In genomic region chr6:33913964-33914363, GRCm38 (mm10) we compare ENCODE assay signal across 21 mouse cellular contexts.
DNase-seq lines count a peak whose midpoint lies in the region; ATAC-seq and TF ChIP-seq lines count a peak whose summit lies in the region.
"Had no signal": no experiment of that assay in that cellular context is flagged by ENCODE, and none has a peak within 500 bp of the region (broad histone marks: within the 10 kb centered on the region; RNA-seq: fewer than 3 reads in every experiment).

No protein-coding gene starts in this region.

- 89% methylated on average over 4 of the region's 4 CpGs for WGBS in hindbrain, embryonic 12.5 days
- 93% methylated on average over 4 of the region's 4 CpGs for WGBS in hindbrain, embryonic 10.5 days
- 85% methylated on average over 4 of the region's 4 CpGs for WGBS in midbrain, embryonic 13.5 days
- 77% methylated on average over 4 of the region's 4 CpGs for WGBS in midbrain, embryonic 15.5 days
- WGBS in forebrain, postnatal 0 days = 65% methylated on average over 4 of the region's 4 CpGs

- 0 out of 2 replicates have a peak overlapping the region, but pooled peaks have one; percentile 23 for H3K27ac ChIP-seq in hindbrain, embryonic 12.5 days
- no peak overlapping the region for H3K27ac ChIP-seq in hindbrain, embryonic 10.5 days
- peak overlapping the region; percentile 51; the same call in 1 of the 2 replicates for H3K27ac ChIP-seq in midbrain, embryonic 13.5 days
- no peak overlapping the region for H3K27ac ChIP-seq in midbrain, embryonic 15.5 days
- peak overlapping the region; percentile 54; the same call in 1 of the 2 replicates for H3K27ac ChIP-seq in forebrain, postnatal 0 days (ENCODE audit: low read depth, low read length)
- H3K27ac ChIP-seq: embryonic facial prominence, embryonic 12.5 days; heart, embryonic 10.5 days; left cerebral cortex, adult 2 months; liver, embryonic 13.5 days; neural tube, embryonic 12.5 days; stomach, embryonic 15.5 days had no signal

- ATAC-seq in hindbrain, embryonic 12.5 days (ENCODE audit: low FRiP score) = no peak
- ATAC-seq in midbrain, embryonic 13.5 days = no peak
- ATAC-seq in midbrain, embryonic 15.5 days (replicated peaks) = no peak
- peak; percentile 51 for ATAC-seq in forebrain, postnatal 0 days

- H3K36me3 ChIP-seq in hindbrain, embryonic 12.5 days = no peaks in the 10 kb centered on the region
- no peaks in the 10 kb centered on the region for H3K36me3 ChIP-seq in hindbrain, embryonic 10.5 days
- H3K36me3 ChIP-seq in midbrain, embryonic 13.5 days = no peaks in the 10 kb centered on the region
- H3K36me3 ChIP-seq in midbrain, embryonic 15.5 days (replicated peaks) = no peaks in the 10 kb centered on the region
- no peaks in the 10 kb centered on the region for H3K36me3 ChIP-seq in forebrain, postnatal 0 days (ENCODE audit: insufficient read depth)
- H3K36me3 ChIP-seq: embryonic facial prominence, embryonic 12.5 days; heart, embryonic 10.5 days; liver, embryonic 13.5 days; neural tube, embryonic 12.5 days; stomach, embryonic 15.5 days had no signal

- no peaks in the 10 kb centered on the region for H3K27me3 ChIP-seq in hindbrain, embryonic 12.5 days
- no peaks in the 10 kb centered on the region for H3K27me3 ChIP-seq in hindbrain, embryonic 10.5 days (ENCODE audit: insufficient read depth, poor library complexity, severe bottlenecking)
- no peaks in the 10 kb centered on the region for H3K27me3 ChIP-seq in midbrain, embryonic 13.5 days
- no peaks in the 10 kb centered on the region for H3K27me3 ChIP-seq in midbrain, embryonic 15.5 days (replicated peaks)
- H3K27me3 ChIP-seq in forebrain, postnatal 0 days (ENCODE audit: insufficient read depth, low read length) = no peaks in the 10 kb centered on the region
- H3K27me3 ChIP-seq: embryonic facial prominence, embryonic 12.5 days; liver, embryonic 13.5 days; neural tube, embryonic 12.5 days; stomach, embryonic 15.5 days had no signal

- H3K9me3 ChIP-seq in hindbrain, embryonic 12.5 days (replicated peaks) = no peaks in the 10 kb centered on the region
- no peaks in the 10 kb centered on the region for H3K9me3 ChIP-seq in hindbrain, embryonic 10.5 days
- H3K9me3 ChIP-seq in midbrain, embryonic 13.5 days = 0 out of 2 replicates have a peak, but pooled peaks cover 5% of the 10 kb centered on the region
- no peaks in the 10 kb centered on the region for H3K9me3 ChIP-seq in midbrain, embryonic 15.5 days
- no peaks in the 10 kb centered on the region for H3K9me3 ChIP-seq in forebrain, postnatal 0 days (ENCODE audit: low read length)
- H3K9me3 ChIP-seq: embryonic facial prominence, embryonic 12.5 days; heart, embryonic 10.5 days; liver, embryonic 13.5 days; neural tube, embryonic 12.5 days; stomach, embryonic 15.5 days had no signal

- TF ChIP-seq CTCF in forebrain, postnatal 0 days (IDR thresholded peaks at IDR 0.05; ENCODE audit: low read depth) = no peak

- no peak for DNase-seq in hindbrain, embryonic 10.5 days (ENCODE audit: low spot score)
- DNase-seq in brain, embryonic 18.5 days (ENCODE audit: low read depth, low spot score) = peak; percentile 28
- DNase-seq in forebrain, postnatal 0 days = peak; percentile 35
- DNase-seq in cerebellum, adult 8-10 months = no peak
- DNase-seq: adrenal gland, adult 2 months; cerebellum, adult 18-20 months; cerebellum, postnatal 25 days; heart, postnatal 10 days; kidney, adult 11 months; kidney, postnatal 4 days; liver, embryonic 13.5 days; lung, adult 2 months; thymus, postnatal 25 days had no signal

- no peak overlapping the region for H3K4me3 ChIP-seq in hindbrain, embryonic 12.5 days
- no peak overlapping the region for H3K4me3 ChIP-seq in hindbrain, embryonic 10.5 days
- no peak overlapping the region for H3K4me3 ChIP-seq in midbrain, embryonic 13.5 days (replicated peaks)
- H3K4me3 ChIP-seq in midbrain, embryonic 15.5 days = no peak overlapping the region
- no peak overlapping the region for H3K4me3 ChIP-seq in forebrain, postnatal 0 days (ENCODE audit: low read depth, low read length)
- H3K4me3 ChIP-seq: embryonic facial prominence, embryonic 12.5 days; heart, embryonic 10.5 days; left cerebral cortex, adult 2 months; liver, embryonic 13.5 days; neural tube, embryonic 12.5 days; stomach, embryonic 15.5 days had no signal

- H3K4me2 ChIP-seq in hindbrain, embryonic 12.5 days (replicated peaks) = no peak overlapping the region
- no peak overlapping the region for H3K4me2 ChIP-seq in midbrain, embryonic 13.5 days (replicated peaks)
- H3K4me2 ChIP-seq in midbrain, embryonic 15.5 days = no peak overlapping the region
- H3K4me2 ChIP-seq in forebrain, postnatal 0 days (ENCODE audit: low read depth) = no peak overlapping the region
- H3K4me2 ChIP-seq: embryonic facial prominence, embryonic 12.5 days; liver, embryonic 13.5 days; neural tube, embryonic 12.5 days; stomach, embryonic 15.5 days had no signal

- no peak overlapping the region for H3K9ac ChIP-seq in hindbrain, embryonic 12.5 days
- no peak overlapping the region for H3K9ac ChIP-seq in midbrain, embryonic 13.5 days (replicated peaks)
- H3K9ac ChIP-seq in midbrain, embryonic 15.5 days = no peak overlapping the region
- no peak overlapping the region for H3K9ac ChIP-seq in forebrain, postnatal 0 days
- H3K9ac ChIP-seq: embryonic facial prominence, embryonic 12.5 days; liver, embryonic 13.5 days; neural tube, embryonic 12.5 days; stomach, embryonic 15.5 days had no signal

- H3K4me1 ChIP-seq in hindbrain, embryonic 12.5 days = peaks cover 8% of the 10 kb centered on the region
- H3K4me1 ChIP-seq in hindbrain, embryonic 10.5 days (replicated peaks) = no peaks in the 10 kb centered on the region
- H3K4me1 ChIP-seq in midbrain, embryonic 13.5 days (replicated peaks) = peaks cover 18% of the 10 kb centered on the region
- H3K4me1 ChIP-seq in midbrain, embryonic 15.5 days = peaks cover 3% of the 10 kb centered on the region; the same call in 1 of the 2 replicates
- peaks cover 5% of the 10 kb centered on the region; the same call in 1 of the 2 replicates for H3K4me1 ChIP-seq in forebrain, postnatal 0 days (ENCODE audit: insufficient read depth)
- H3K4me1 ChIP-seq: embryonic facial prominence, embryonic 12.5 days; liver, embryonic 13.5 days; neural tube, embryonic 12.5 days; stomach, embryonic 15.5 days had no signal

Comparison
In these comparisons a context has a peak if more than half of its experiments do, and no peak if none do; other contexts are left out.
1. H3K27ac ChIP-seq: peak in hindbrain, embryonic 12.5 days (single experiment), midbrain, embryonic 13.5 days (single experiment) and forebrain, postnatal 0 days (single experiment); none in hindbrain, embryonic 10.5 days (single experiment) and midbrain, embryonic 15.5 days (single experiment).
2. DNase-seq: peak in brain, embryonic 18.5 days (single experiment) and forebrain, postnatal 0 days (single experiment); none in hindbrain, embryonic 10.5 days (single experiment) and cerebellum, adult 8-10 months (single experiment).